In the genomic region with DNA sequence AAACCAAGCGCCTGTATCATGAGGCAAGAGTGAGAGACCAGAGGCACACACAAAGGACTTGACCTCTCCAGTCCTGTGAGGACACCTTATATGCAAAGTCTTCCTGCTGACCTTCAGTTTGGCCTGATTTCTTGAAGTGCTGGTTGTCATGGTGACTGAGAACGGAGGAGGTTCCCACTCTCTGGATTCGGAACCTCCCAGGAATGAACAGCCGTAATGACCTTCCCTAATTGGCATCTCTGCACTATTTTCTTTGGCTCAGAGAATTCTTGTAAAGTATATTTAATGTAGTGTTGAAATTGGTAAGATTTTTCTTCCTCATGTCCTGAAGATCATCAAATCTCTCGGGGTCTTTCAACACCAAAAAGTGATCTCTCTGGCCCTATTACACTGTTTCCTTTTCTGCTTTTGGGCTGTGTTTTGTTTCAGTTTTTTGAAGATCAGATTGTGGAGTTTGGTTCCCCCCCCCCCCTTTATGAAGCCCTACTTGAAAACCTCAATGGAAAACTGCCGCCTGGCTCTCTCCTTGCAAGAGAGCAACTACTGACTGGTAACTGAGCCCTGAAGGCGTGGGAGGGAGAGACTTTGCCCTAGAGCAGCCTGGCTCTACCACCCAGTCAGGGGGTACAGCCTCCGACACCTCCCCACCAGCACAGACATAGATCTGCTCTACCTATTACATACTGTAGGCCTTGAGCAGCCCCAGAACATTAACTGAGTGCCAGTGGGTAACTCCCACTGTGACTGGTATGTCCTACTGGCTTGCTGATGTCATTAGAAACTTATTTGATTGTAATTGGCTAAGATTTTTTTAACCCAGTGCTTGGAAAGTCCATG, we compare ENCODE assay signal across 19 mouse cellular contexts.
DNase-seq lines count a peak whose midpoint lies in the region; ATAC-seq lines count a peak whose summit lies in the region.
"Had no signal": no experiment of that assay in that cellular context is flagged by ENCODE, and none has a peak within 500 bp of the region (broad histone marks: within the 10 kb centered on the region; RNA-seq: fewer than 3 reads in every experiment).

No protein-coding gene starts in this region.

- no peak overlapping the region for H3K27ac ChIP-seq in kidney, embryonic 14.5 days (ENCODE audit: low read depth, low read length)
- H3K27ac ChIP-seq: embryonic facial prominence, embryonic 13.5 days; macrophage; neural tube, embryonic 15.5 days had no signal

- WGBS in kidney, embryonic 14.5 days: 39% methylated on average over 8 of the region's 8 CpGs

- no peaks in the 10 kb centered on the region for H3K36me3 ChIP-seq in kidney, embryonic 14.5 days (ENCODE audit: control insufficient read depth, insufficient read depth, low read length)
- H3K36me3 ChIP-seq: embryonic facial prominence, embryonic 13.5 days; neural tube, embryonic 15.5 days had no signal

- H3K27me3 ChIP-seq in kidney, embryonic 14.5 days (ENCODE audit: control insufficient read depth, insufficient read depth, low read length): no peaks in the 10 kb centered on the region
- H3K27me3 ChIP-seq: embryonic facial prominence, embryonic 13.5 days; neural tube, embryonic 15.5 days had no signal

- H3K9me3 ChIP-seq in kidney, embryonic 14.5 days (ENCODE audit: control insufficient read depth, low read length): no peaks in the 10 kb centered on the region
- H3K9me3 ChIP-seq: embryonic facial prominence, embryonic 13.5 days had no signal

- 0 out of 2 replicates have a peak, but pooled peaks have one; percentile 57 for ATAC-seq in kidney, embryonic 14.5 days (ENCODE audit: low FRiP score, low TSS enrichment)
- ATAC-seq: forebrain, embryonic 16.5 days; intestine, embryonic 16.5 days had no signal

- H3K9ac ChIP-seq in kidney, embryonic 14.5 days (ENCODE audit: low read depth, low read length): no peak overlapping the region
- H3K9ac ChIP-seq: embryonic facial prominence, embryonic 13.5 days; neural tube, embryonic 15.5 days had no signal

- no peak overlapping the region for H3K4me3 ChIP-seq in kidney, embryonic 14.5 days (ENCODE audit: low read length)
- H3K4me3 ChIP-seq: embryonic facial prominence, embryonic 13.5 days; neural tube, embryonic 15.5 days had no signal

- no peaks in the 10 kb centered on the region for H3K4me1 ChIP-seq in kidney, embryonic 14.5 days (ENCODE audit: control insufficient read depth, insufficient read depth, low read length)

- DNase-seq in adrenal gland, postnatal 10 days: peak; percentile 38
- DNase-seq in adrenal gland, adult 2 months: no peak
- DNase-seq in kidney, postnatal 36 days: no peak
- peak; percentile 14 for DNase-seq in ovary, adult 18-20 months (ENCODE audit: low spot score)
- DNase-seq in ovary, postnatal 36 days (ENCODE audit: low spot score): no peak
- DNase-seq in lung, postnatal 36 days: peak; percentile 22
- DNase-seq in frontal cortex, postnatal 14 days (ENCODE audit: low spot score in 2 of 2): no peak
- DNase-seq: cerebellum, adult 2 months; gastrocnemius, postnatal 10 days; heart, postnatal 36 days; layer of hippocampus, postnatal 36 days; liver; right cerebral cortex, postnatal 14 days had no signal

- H3K4me2 ChIP-seq in kidney, embryonic 14.5 days (replicated peaks; ENCODE audit: low read depth, low read length): no peak overlapping the region
- H3K4me2 ChIP-seq: embryonic facial prominence, embryonic 13.5 days; neural tube, embryonic 15.5 days had no signal

Comparison
In these comparisons a context has a peak if more than half of its experiments do, and no peak if none do; other contexts are left out.
1. DNase-seq: peak in adrenal gland, postnatal 10 days (single experiment), ovary, adult 18-20 months (single experiment) and lung, postnatal 36 days (single experiment); none in adrenal gland, adult 2 months (single experiment), kidney, postnatal 36 days (0 of 2), ovary, postnatal 36 days (single experiment) and frontal cortex, postnatal 14 days (0 of 2).